Mouse (Mus musculus): ENCODE results near the gene Olfr911-ps1.

Gene Olfr911-ps1

DNA sequence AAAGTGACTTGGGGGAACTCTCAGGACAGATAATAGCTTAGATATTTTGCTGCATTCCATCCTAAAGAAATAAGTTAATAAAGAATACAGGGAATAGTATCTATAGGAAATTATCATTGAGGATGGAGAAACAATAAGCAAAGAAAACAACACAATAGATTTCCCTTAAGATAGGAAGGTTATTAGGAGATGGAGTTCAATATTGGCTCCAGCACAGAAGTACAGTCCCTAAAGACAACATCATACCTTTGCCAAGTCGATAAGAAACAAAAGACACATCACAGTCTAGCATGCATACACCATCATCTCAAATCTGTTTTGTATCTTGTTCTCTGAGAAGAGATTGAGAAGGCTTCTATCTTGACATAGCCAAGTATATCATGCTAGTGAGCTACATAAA is at the start of gene Olfr911-ps1:
TSS of gene Olfr911-ps1 (plus strand) at position 301 of the 400 bp plus-strand sequence.
- TF ChIP-seq GATA4 (IDR thresholded peaks at IDR 0.05; ENCODE audit: insufficient replicate concordance, low read length): no peak

- no peak for TF ChIP-seq GATA4 (IDR thresholded peaks at IDR 0.05; ENCODE audit: insufficient replicate concordance, low read length)
These were observed 34.6 kb upstream of the Olfr911-ps1 start, which contains the start of gene Olfr906 for GRCm38 (mm10) chr9:38486785-38487184. Olfr906 (plus strand) TSS chr9:38487085.

DNA sequence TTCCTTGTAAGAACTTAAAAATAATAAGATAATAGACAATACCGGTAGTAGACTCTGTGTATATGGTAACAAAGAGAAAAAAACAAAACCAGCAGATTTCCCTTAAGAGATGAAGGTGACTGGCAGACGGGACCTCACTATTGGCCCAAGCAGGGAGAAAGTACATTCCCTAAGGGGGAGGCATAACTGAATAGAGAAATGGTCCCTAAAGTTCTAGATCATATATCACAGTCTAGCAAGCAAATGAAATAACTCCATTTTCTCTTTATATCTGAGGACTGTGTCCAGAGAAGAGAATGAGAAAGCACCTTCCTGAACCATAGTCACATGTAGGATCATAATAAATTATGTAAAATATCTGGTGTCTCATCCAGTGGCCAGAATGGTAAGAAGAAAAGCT is 25.9 kb upstream of the Olfr911-ps1 start, which contains the start of gene Olfr907:
TSS of gene Olfr907 (plus strand) at position 301 of the 400 bp plus-strand sequence.
- no peak for TF ChIP-seq GATA4 (IDR thresholded peaks at IDR 0.05; ENCODE audit: insufficient replicate concordance, low read length)

DNA sequence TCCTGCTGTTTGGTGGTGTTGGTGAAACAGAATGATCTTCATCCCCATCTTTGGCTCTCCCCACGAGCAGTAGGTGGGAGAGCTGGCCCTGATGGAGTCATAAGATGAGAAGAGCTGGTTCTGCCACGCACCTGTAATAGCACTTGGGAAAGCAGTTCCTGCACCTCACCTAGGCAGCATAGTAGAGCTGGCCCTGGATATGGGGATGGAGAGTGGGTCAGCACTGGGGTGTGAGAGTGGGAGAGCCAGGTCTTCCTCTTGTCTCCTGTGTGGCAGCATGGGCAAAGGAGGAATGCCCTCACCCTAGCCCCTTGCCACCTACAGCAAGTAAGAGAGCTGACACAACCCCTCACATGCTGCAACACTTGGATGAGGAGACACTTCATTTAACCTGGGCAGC is 9.0 kb upstream of the Olfr911-ps1 start:
- TF ChIP-seq GATA4 (IDR thresholded peaks at IDR 0.05; ENCODE audit: insufficient replicate concordance, low read length): no peak

GRCm38 (mm10) chr9:38537549-38537948 is 16.2 kb downstream of the Olfr911-ps1 start, which contains the start of gene Olfr910:
Olfr910 (plus strand) TSS chr9:38537849.
- no peak for TF ChIP-seq GATA4 (IDR thresholded peaks at IDR 0.05; ENCODE audit: insufficient replicate concordance, low read length)
